Mouse (Mus musculus): Measurements from ENCODE around the gene Syt6.
A peak's percentile ranks its signal among the peaks of the same experiment; 100 is the strongest.

Syt6 gene

DNA sequence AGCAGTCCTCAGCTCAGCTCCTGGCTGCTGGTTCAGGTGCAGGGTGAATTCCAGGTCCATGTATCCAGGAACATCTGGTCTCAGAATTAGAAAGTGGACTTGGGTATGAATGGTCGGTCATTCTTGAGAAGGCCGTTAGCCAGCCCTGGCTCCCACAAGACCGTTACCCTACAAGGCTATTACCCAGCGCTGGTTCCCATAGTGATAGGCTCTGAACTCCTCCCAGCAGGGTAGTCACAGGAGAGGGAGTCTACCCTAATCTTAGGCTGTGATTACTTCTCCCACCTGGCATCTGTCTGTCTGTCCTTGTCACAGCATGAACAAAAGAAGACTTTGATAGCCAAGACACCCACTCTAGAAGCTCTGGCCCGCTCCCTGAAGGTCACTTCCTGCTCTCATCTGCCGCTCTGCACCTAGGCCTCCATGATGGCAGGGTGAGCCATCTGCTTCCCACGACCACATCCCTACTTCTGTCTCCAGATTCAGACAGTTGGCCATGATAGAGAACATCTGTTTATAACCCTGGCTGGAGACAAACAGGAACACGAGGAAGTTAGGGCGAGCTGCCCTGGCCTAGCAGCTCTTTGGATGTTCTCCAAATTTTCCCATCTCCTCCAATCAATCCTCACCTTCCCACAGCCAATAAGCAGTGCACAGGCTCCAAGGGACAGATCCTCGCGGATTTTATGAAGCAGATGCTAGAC is 72.3 kb downstream of the Syt6 start:
- no peak for DNase-seq (ENCODE audit: low read depth, low spot score)

DNA sequence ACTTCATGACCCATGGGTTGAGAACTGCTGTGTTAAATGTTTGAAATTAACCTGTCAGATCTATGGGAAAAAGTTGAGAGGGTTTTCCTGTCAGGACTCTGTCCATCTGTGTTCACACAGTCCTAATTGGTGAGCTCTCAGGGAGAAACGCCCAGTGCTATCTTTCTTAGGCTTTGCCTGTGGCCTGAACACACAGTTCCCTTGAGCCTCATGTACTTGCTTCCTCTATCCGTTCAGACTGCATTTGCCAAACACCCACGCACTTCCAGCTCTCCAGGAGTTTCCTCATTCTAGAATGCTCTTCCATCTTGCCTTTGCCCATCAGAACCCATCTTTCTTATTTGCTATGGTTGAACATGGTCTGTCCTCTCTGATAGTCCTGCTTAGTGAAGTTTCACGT is 73.5 kb downstream of the Syt6 start:
- no peak for DNase-seq (ENCODE audit: low read depth, low spot score)

DNA sequence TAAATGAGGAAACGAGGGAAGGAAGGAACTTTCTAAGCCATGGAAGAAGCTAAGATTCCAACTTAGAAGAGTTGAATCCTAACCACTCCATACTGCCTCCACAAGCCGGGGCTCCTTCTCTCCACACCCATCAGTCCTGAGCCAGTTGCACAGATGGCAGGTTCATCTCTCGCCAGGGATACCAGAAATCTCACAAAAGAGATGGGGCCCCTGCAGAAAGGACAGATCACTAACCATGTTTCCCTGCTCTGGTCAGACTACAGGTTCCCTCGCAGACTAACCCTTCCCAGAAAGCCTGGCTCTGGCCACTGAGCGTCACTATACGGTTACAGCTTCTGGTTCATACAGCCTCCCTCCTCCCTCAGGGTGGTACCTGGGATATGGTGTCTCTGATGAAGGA is 74.7 kb downstream of the Syt6 start:
- no peak for DNase-seq (ENCODE audit: low read depth, low spot score)

DNA sequence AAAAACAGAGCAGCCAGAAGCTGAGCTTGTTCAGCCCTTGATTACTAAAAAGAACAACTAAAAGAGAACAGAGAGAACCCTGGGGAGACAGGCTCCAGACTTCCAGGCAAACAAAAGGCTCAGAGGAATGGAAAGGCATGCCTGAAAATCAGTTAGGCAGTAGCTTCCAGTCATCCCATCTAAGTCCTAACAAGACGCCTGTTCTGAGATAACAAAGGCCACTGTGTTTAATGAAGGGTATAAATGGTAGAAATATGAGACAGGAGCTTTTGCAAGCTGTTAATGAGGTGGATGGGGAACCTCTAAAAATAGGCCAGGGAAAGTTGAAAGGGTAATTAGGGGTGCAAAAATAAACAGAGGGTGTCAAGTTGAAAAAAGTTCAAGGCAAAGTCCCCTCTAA is 75.4 kb downstream of the Syt6 start:
- no peak for DNase-seq (ENCODE audit: low read depth, low spot score)

DNA sequence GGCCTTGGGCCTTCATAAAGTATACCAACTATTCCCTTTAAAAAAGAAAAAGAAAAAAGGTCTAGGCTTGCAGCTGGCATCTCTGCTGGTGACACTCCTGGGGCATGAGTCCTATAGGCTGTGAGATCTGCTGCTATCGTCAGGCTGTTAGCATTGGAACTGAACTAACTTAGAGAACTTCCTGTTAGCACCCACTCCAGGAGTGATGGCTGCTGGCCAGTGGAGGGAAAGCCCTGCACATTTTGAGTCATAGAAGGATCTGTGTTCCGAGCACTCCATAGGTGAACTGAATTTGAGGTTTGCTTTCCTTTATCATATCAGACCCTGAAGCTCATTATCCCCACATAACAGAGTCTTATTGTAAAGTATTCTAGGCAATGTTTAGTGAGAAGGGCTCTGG is 85.0 kb downstream of the Syt6 start:
- DNase-seq (ENCODE audit: low read depth, low spot score) = no peak

DNA sequence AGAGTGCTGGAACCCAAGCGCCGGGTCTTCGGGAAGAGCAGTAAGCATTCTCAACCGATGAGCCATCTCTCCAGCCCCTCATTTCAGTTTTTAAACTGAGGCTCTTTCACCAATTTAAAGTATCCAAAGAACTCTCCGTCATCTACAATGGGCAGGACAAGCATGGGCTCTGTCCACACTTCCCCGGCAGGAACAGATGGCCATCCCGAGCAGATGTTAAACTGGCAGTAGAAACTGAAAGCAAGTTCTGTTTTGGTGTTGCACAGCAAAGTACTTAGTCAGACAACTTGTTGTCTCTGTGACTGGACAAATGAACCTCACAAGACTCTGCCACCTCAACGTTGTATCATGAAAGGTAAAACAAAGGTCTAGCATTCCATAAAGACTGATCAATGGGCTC is 86.7 kb downstream of the Syt6 start:
- no peak for DNase-seq (ENCODE audit: low read depth, low spot score)

DNA sequence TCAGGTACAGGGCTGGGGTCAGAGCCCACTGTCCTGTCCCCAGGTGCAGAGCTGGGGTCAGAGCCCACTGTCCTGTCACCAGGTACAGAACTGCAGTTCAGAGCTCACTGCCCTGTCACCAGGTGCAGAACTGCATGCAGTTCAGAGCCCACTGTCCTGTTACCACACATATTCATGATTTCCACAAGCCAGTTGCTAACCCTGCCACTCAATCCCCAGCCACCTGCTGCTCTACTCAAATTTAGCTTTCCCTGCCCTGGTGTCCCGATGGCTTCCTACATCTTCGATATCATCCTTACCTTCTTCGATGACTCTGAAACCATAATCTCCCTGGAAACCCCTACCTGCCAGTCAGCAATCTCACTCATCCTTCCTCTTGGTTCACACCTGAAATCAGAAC is 88.4 kb downstream of the Syt6 start:
- no peak for DNase-seq (ENCODE audit: low read depth, low spot score)

DNA sequence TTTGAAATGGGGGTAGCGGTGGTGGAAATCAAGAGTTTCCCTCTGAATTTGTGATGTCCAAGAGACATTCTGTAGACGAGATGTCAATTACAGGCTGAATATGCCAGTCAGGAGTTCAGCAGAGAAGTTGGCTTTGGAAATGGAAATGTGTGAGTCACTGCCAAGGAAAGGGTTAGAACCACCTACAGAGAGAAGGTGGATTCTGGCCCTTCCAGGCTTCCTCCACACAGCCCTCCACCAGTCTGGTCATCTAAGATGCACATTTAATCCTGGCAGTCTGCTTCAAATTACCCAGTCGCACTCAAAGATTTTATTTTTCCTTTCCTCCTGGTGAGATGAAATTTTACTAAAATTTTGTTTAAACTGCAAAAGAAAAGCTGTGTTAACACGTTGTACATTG is 97.1 kb downstream of the Syt6 start:
- DNase-seq (ENCODE audit: low read depth, low spot score) = no peak

DNA sequence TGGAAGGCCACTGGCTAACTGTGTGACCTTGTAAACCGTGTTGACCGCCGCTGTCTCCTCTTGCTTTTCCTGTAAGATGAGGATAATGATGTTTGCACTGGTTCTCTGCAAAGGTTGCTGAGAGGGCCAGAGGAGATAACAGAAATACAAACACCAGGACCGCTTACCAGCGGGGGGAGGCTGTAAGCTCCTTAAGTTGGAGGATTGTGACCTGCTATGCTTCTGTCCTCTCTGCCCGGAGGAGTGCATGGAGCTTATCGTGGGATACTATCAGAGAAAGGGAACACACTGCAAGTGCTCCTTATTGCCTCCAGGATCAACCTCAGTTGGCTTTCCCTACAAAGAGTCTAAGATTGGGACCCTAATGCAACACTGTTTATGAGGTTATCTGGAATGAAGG is 97.7 kb downstream of the Syt6 start:
- peak; percentile 25 for DNase-seq (ENCODE audit: low read depth, low spot score)

DNA sequence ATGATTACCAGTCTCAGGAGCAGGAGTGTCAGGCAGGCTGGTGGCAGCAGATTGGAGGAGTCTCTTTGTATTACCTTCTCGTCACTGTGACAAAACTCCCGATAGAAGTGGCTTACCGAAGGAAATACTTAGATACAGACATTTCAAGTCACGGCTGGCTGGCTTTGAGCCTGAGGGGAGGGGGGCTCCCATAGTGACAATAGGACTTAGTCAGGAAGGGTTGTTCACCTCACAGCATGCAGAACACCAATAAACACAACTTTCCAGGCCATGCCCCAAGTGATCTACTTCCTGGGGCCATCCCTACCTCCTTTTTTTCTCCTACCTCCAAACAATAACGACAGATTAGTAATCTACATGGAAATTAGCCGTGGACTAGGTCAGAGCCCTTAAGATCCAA is 103.8 kb downstream of the Syt6 start:
- no peak for DNase-seq (ENCODE audit: low read depth, low spot score)

DNA sequence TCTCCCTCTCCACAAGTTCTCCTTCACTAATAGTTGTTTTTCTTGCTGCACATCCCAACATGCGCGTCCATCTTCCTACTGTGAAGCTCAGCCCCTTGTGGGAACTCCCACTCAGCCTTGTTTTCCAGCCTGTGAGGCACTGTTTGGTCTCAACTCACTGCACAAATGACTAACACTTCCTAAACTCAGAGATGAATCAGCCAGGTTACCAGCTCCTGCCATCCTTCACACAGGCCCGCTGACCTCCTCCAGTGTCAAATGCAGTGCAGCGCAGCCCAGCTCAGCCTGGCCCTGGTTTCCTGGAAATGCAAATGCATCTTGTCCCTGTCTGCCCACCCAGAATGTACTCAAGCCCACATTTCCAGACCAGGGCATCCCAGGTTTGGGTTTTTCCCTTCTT is 107.4 kb downstream of the Syt6 start:
- no peak for DNase-seq (ENCODE audit: low read depth, low spot score)

DNA sequence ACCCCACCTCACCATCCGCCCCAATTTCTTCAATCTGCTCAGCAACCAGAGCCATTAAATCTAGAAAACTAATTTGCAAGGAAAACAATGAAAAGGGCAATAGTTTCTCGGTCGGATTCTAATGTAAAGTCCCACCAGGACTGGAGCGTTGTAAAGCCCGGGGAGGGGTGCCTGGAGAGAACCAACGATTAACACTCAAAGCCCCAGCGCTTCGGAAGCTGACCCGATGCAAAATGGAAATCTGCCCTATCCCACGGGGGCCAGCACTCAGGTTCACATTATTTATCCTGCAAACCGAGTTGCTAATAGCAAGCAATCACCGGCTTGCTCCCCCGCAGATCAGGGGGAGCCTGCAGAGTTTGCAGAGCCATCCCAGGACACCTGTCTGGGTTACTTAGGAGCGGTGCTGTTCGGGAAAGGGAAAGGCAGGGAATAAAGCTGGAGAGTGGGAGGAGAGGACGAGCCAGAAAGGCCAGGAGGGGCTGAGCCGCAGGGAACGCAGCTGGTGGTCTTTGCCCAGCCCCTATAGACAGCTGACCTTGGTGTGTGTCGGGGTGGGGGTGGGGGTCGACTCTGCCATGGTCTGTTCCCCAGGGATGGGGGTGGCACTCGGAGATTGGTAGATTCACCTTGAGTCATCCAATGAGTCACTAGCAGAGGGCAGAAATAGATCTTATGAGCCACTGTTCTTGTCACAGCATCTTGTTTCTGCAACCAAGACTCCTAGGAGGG is 108.4 kb downstream of the Syt6 start:
- no peak for DNase-seq (ENCODE audit: low read depth, low spot score)

DNA sequence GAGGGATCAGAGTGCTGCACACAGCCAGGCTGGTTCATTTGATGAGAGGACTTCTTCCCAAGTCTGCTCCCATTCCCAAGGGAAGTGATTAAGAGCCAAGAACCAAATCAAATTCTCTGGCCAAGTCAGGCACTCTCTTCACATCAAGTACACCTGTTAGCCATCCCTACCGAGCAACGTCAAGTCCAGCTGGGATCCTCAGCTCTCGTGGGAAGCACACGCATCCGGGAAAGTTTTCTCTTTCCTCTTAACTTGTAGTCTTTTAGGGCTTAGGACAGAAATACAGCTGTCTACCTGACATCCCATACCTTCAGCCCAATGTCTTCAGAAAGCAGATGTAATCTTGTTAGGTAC is 108.9 kb downstream of the Syt6 start:
- no peak for DNase-seq (ENCODE audit: low read depth, low spot score)

DNA sequence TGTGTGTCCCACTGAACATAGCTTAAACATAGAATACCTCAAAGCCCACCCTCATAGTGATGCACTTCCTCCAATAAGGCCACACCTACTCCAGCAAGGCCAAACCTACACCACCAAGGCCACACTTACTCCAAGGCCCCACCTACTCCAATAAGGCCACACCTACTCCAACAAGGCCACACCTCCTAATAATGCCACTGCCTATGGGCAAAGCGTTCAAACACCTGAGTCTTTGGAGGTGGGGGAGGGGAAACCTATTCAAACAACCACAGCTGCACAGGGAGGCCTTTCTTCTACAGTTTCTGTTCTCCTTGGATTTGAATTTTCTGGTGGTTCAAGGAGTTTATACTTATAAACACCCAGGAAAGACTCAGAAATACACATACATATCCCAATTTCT is 114.0 kb downstream of the Syt6 start:
- no peak for DNase-seq (ENCODE audit: low read depth, low spot score)

DNA sequence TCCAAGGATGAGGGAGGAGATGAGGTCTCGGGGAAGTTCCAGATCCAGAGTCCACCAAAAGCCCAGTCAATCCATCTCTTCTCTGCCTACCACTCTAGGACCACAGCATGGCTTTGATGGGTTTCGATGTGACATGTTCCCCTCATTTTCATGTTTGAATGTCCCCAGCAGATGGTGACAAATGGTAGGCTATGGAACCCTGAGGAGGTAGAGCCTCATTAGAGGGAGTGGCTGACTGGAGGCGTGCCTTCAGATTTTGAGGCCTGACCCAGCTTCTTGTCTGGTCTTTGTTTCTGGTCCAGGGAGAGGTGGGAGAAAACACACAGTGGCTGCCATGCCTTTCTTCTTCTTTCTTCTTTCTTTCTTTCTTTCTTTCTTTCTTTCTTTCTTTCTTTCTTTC is 115.5 kb downstream of the Syt6 start:
- no peak for DNase-seq (ENCODE audit: low read depth, low spot score)
